Mouse (Mus musculus) stomach, postnatal 0 days (tissue): Measurements from ENCODE around the gene Yif1b.

Experiments
- CTCF ChIP-seq: IDR thresholded peaks from 2 replicates; pipeline ENCODE4 v1.5.1; 2016; ENCODE audit warnings: antibody characterized with exemption, low read depth, mild to moderate bottlenecking, moderate library complexity
- EP300 ChIP-seq: optimal IDR thresholded peaks from 2 replicates; pipeline ENCODE3; 2016; ENCODE audit warnings: antibody characterized with exemption

- TF ChIP-seq CTCF (no peak), EP300 (no peak)
Observed at GRCm38 (mm10) chr7:29236593-29236992, 1.5 kb upstream of the Yif1b start.
